Mouse (Mus musculus): Measurements from ENCODE around the gene Mfn2.

DNA sequence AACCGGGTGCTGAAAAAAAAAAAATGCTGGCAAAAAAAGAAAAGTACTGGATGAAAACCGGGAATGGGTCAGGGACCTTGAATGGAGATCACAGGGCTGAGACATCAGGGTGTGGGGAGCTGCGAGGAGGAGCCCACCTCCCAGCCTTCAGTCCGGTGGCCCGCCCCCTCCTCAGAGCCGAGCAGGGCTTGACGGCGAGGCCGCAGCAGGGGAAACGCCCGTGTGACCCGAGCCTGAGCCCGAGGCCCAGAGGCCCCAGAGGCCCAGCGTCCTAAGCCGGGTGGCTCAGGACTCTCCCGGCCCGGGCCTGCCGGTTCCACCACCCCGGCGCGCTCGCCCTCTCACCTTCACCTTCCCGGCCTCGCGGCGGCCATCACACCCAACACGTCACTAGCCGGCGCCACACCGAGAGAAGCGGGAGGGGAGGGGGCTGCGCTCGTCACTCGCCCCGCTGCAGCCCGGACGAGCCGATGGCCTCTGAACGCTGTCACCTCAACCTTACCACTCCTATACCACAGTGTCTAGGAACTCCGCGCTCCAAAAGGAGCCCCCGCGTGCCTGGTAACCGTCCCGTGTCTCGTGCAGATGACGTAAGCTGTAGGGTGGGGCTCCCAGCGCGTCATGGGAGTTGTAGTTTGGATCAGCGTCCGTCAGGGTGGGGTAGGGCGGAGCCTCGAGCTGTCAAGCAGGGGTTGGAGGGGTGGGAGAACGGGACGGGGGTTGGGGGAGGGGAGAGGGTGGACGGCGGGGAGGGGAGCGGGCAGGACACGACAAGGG, at the start of gene Mfn2:
- TF ChIP-seq CTCF (IDR thresholded peaks at IDR 0.05; ENCODE audit: low read depth) (no peak), EP300 (IDR thresholded peaks at IDR 0.05; ENCODE audit: low read depth) (no peak)
